Mouse (Mus musculus): ENCODE data around the gene Epn1.

The Epn1 gene

DNA sequence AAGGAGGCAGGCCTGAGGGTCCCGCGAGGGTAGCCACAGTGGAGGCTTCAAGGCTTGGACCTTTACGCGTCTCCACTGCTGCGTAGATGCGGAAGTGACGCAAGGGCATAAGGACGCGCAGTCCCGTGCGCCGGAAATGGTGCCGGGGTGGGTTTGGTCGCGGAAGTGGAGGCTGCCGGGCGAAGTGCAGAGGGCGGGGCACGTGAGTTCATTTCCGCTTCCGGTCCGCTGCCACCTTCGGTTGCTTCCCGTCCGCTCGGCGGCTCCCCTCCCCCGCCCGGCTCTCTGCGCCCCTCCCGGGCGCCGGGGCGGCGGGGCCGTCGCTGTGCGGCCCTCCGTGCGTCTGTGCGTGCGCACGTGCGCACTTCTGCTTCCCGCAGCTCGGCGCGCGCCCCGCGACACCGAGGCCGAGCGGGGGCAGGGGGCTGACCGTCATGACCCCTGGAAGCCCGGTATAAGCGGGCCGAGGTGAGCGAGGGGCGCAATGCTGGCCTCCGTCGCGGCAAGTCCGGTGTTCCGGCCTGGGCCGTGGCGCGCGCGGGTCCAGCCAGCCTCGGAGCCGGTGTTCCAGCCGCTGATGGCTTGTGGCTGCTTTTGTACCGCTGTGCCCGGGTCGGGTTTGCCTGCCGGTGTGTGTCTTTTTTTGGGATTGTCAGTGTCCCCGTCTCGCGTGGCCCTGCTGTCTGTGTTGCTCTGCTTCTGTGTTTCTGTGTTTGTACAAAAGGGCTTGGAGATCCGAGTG is at the start of gene Epn1:
Gene Epn1 (plus strand): TSS at position 226 of the 742 bp plus-strand sequence.
- peak; percentile 98 to 99 for DNase-seq

- no peak for DNase-seq
Observed at GRCm38 (mm10) chr7:5030554-5031275, 49.3 kb upstream of the Epn1 start.

GRCm38 (mm10) chr7:5031496-5031895 is 48.5 kb upstream of the Epn1 start:
- no peak for DNase-seq

DNA sequence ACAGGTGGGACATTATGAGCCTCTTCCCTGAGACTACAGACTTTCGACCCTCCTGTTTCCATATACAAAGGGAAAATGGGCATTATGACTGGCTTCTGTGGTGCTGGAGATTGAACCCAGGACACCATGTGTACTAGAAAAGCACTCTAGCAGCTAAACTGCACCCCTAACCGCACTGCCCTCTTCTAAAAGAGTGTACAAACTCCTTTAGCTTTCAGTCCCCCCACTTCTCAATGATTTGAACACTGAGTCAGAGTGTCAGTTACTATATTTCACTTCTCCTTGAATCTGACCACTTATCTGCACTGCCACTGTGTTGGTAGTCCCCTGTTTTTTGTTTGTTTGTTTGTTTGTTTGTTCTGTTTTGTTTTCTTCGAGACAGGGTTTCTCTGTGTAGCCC is 46.2 kb upstream of the Epn1 start, which contains the start of gene 4632433K11Rik:
Gene 4632433K11Rik (plus strand): TSS at position 301 of the 400 bp plus-strand sequence.
- no peak for DNase-seq

- DNase-seq, result no peak
Observed at GRCm38 (mm10) chr7:5035628-5036027, 44.4 kb upstream of the Epn1 start.

DNA sequence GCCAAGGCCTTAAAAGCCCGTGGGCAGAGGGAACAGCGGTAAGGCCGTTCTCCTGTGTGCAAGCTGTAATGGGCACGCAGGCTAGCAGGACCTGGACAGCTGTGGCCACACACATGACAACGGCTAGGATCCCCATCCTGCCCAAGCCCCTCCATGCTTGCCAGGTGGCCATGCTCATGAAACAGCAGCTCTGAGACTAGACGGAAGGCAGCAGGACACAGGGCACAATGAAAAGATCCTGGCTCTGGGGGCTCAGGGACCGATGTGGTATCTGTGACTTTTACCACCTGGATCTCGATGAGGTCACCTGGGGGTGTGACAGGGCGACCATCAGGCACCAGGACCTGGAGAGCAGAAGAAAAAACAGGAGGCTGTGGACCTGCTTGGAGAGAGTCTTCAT is 43.9 kb upstream of the Epn1 start:
- no peak for DNase-seq

- no peak for DNase-seq
Observed at GRCm38 (mm10) chr7:5037026-5037425, 43.0 kb upstream of the Epn1 start.

GRCm38 (mm10) chr7:5037467-5037866 is 42.6 kb upstream of the Epn1 start:
- DNase-seq, result no peak

GRCm38 (mm10) chr7:5038109-5038732 is 41.8 kb upstream of the Epn1 start, which contains the start of gene Zfp784:
Gene Zfp784, minus strand, starts transcription at chr7:5038446.
- DNase-seq, result peak; percentile 95 to 96

GRCm38 (mm10) chr7:5038940-5039339 is 41.1 kb upstream of the Epn1 start:
- DNase-seq, result no peak

DNA sequence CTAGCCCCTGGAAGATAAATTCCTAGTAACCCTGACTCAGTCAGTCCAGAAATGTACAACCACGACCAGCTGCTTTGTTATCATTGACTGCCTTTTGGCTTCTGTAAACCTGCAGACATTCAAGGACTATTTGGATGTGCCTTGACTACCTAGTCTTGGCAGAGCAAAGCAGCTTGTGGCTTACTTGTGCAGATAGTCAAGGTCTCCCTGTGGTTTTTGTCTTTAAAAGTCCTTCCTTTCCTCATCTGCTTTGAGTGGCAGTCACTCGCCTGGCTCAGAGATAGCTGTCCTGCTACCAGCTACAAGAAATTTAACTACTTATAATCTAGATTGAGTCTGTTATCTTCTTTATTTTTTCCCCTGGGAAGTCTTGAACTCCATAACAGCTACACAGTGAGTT is 35.1 kb upstream of the Epn1 start:
- no peak for DNase-seq

DNA sequence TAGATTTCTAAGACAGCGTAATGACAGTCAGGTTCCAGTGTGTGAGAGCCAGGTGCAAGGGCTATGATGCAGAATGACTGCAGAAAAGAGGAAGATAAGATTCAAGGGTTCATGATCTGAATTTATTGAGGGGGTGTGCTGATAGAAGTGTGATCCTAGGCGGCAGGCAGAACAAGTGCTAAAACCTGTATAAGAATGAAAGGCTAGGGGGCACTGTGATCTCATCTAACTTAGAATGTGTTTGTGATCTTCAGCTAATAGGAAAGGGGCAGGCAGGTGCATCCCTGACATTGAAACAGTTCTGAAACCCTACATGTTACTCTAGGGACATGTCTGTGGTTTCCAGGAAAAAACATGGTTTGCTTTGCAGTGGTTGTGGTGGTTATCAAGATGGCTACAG is 33.9 kb upstream of the Epn1 start:
- no peak for DNase-seq

GRCm38 (mm10) chr7:5047313-5047712 is 32.7 kb upstream of the Epn1 start:
- no peak for DNase-seq

- peak; percentile 92 for DNase-seq
Observed at GRCm38 (mm10) chr7:5051193-5052192, 28.5 kb upstream of the Epn1 start, which contains the start of gene Zfp580. Gene Zfp580, plus strand, starts transcription at chr7:5051538.

DNA sequence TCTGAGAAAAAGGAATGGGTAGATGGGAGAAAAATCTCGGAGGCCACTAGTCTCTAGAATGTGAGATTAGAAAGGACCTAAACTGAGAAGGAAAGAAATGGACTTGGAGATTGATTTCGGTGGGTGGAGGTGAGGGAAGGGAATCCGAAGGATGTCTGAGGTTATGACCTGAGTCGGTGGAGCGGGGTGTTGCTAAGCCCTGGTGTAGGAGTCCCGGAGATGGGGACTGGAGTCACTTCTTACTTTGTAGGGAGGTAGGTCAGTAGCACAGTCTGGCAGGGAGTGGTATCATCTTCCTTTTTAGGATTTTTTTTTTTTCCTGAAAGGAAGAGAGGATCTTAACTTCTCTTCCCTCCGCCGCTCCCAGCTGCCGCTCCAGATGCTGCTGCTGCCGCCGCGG is 27.6 kb upstream of the Epn1 start:
- DNase-seq, result no peak

- peak; percentile 50 to 60 for DNase-seq
Observed at GRCm38 (mm10) chr7:5052931-5053343, 27.1 kb upstream of the Epn1 start.

GRCm38 (mm10) chr7:5053456-5054179 is 26.4 kb upstream of the Epn1 start:
- DNase-seq, result peak; percentile 58 to 60

DNA sequence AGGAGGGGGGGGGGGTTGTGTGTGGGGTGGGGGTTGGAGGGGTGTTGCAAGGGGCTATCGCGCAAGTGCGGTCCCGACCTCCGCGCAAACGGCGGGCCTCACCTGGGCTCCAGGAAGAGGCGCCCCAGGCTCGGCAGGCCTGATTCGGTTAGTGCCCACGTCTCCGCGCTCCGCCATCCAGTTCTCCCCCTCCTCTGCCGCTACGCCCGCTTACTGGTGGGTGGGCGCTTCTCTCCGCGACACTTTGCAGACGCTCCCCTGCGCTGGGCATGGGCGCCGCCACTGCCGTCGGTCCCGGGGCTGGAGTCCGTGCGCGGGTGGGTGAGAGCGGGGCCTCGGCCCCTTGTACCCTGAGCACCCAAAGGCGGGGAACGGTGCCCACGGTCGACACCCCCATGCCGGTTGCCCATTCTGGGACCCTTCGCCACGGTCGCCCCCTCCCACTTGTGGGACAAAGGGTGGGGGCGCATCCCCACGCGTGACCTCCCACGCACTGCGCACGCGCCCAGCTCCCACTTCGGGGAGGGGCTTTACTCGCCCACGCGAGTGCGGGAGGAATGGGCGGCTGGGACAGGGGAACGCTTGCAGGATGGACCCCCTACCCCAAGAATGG is 23.3 kb upstream of the Epn1 start:
- peak; percentile 74 to 83 for DNase-seq

GRCm38 (mm10) chr7:5057381-5057780 is 22.7 kb upstream of the Epn1 start:
- no peak for DNase-seq

DNA sequence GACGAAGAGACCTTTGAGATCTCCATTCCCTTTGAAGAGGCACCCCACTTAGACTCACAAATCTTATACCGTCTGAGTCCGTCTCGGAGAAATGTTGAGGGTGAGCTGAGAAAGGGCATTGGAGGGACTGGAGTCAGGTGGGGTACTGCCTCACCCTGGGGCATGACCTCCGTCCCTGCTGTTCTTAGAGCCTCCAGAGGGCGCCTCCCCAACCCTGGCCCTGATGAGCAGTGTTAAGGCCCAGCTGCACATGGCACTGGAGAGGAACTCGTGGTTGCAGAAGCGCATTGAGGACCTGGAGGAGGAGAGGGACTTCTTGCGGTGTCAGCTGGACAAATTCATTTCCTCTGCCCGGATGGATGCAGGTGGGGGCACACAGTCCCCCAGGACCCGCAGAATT is 22.2 kb upstream of the Epn1 start:
- DNase-seq, result no peak

GRCm38 (mm10) chr7:5058631-5059030 is 21.4 kb upstream of the Epn1 start:
- no peak for DNase-seq
